Comparison of ENCODE assay signal across 17 mouse cellular contexts in the genomic region with DNA sequence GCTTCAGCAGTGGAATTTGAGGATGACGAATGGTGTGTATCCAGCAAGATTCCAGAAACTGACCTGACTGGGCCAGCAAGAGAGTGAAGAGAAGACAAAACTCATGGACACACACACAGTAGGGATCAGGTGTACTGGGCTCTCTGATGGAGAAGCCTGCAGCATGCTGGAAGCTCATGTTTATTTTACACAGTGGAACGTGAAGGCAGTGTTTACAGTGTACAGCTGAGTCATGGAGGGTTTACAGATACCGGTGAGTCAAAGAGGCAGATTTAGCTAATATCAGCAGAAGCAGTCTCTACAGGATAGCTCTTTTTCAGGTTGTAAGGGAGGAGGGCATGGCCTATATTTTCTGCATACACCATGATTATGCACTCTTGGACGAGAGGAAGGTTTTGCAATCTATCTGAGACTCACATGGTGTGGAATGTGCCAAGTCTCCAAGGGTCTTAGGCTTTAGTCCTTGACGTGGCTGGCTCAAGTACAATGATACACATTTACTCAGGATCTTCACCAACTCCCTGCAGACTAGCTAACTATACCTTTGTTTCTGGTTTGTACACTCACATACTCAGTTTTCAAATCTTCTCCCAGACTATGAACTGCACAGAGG. TPM values are rescaled to one million over a fixed set of nuclear protein-coding genes. Genes with fewer than 3 reads are reported as not detected.
DNase-seq lines count a peak whose midpoint lies in the region; ATAC-seq and TF ChIP-seq lines count a peak whose summit lies in the region.
"Had no signal": no experiment of that assay in that cellular context is flagged by ENCODE, and none has a peak within 500 bp of the region (broad histone marks: within the 10 kb centered on the region; RNA-seq: fewer than 3 reads in every experiment).

No protein-coding gene starts in this region.

- no peak for TF ChIP-seq CTCF in liver, postnatal 0 days (IDR thresholded peaks at IDR 0.05; ENCODE audit: low read depth)

- no peak for TF ChIP-seq EP300 in liver, postnatal 0 days (IDR thresholded peaks at IDR 0.05; ENCODE audit: low read depth)

- WGBS in kidney, embryonic 14.5 days: 61% methylated on average over 5 of the region's 5 CpGs
- WGBS in liver, postnatal 0 days (ENCODE audit: insufficient replicate concordance): 40% methylated on average over 5 of the region's 5 CpGs
- WGBS in hindbrain, embryonic 13.5 days: 81% methylated on average over 5 of the region's 5 CpGs

- ATAC-seq in kidney, embryonic 14.5 days (ENCODE audit: low FRiP score, low TSS enrichment): peak; percentile 12; the same call in 1 of the 2 replicates
- ATAC-seq in liver, postnatal 0 days: peak; percentile 38; the same call in 1 of the 2 replicates
- ATAC-seq in hindbrain, embryonic 13.5 days (ENCODE audit: low FRiP score): no peak
- ATAC-seq: forebrain, embryonic 15.5 days had no signal

- no peaks in the 10 kb centered on the region for H3K27me3 ChIP-seq in kidney, embryonic 14.5 days (ENCODE audit: control insufficient read depth, insufficient read depth, low read length)
- no peaks in the 10 kb centered on the region for H3K27me3 ChIP-seq in liver, postnatal 0 days (ENCODE audit: insufficient read depth, low read length)
- no peaks in the 10 kb centered on the region for H3K27me3 ChIP-seq in hindbrain, embryonic 13.5 days
- H3K27me3 ChIP-seq: CH12.LX; embryonic facial prominence, embryonic 15.5 days; forebrain, embryonic 15.5 days had no signal

- peaks cover 3% of the 10 kb centered on the region; the same call in 1 of the 2 replicates for H3K36me3 ChIP-seq in kidney, embryonic 14.5 days (ENCODE audit: control insufficient read depth, insufficient read depth, low read length)
- 0 out of 2 replicates have a peak, but pooled peaks cover 3% of the 10 kb centered on the region for H3K36me3 ChIP-seq in liver, postnatal 0 days (replicated peaks; ENCODE audit: insufficient read depth, low read length)
- H3K36me3 ChIP-seq in hindbrain, embryonic 13.5 days: no peaks in the 10 kb centered on the region
- H3K36me3 ChIP-seq: embryonic facial prominence, embryonic 15.5 days; forebrain, embryonic 15.5 days; limb, embryonic 10.5 days; midbrain, embryonic 10.5 days had no signal

- no peak overlapping the region for H3K27ac ChIP-seq in kidney, embryonic 14.5 days (ENCODE audit: low read depth, low read length)
- no peak overlapping the region for H3K27ac ChIP-seq in liver, postnatal 0 days (ENCODE audit: low read depth)
- H3K27ac ChIP-seq in hindbrain, embryonic 13.5 days: no peak overlapping the region
- H3K27ac ChIP-seq: embryonic facial prominence, embryonic 15.5 days; forebrain, embryonic 15.5 days; limb, embryonic 10.5 days; midbrain, embryonic 10.5 days had no signal

- H3K4me3 ChIP-seq in kidney, embryonic 14.5 days (ENCODE audit: low read length): no peak overlapping the region
- no peak overlapping the region for H3K4me3 ChIP-seq in liver, postnatal 0 days (ENCODE audit: low read depth, low read length)
- H3K4me3 ChIP-seq in hindbrain, embryonic 13.5 days: no peak overlapping the region
- H3K4me3 ChIP-seq: embryonic facial prominence, embryonic 15.5 days; forebrain, embryonic 15.5 days; limb, embryonic 10.5 days; midbrain, embryonic 10.5 days had no signal

- no peaks in the 10 kb centered on the region for H3K4me1 ChIP-seq in kidney, embryonic 14.5 days (ENCODE audit: control insufficient read depth, insufficient read depth, low read length)
- peaks cover 7% of the 10 kb centered on the region for H3K4me1 ChIP-seq in liver, postnatal 0 days (ENCODE audit: insufficient read depth)
- no peaks in the 10 kb centered on the region for H3K4me1 ChIP-seq in hindbrain, embryonic 13.5 days (replicated peaks)
- H3K4me1 ChIP-seq: forebrain, embryonic 15.5 days had no signal

- H3K4me2 ChIP-seq in kidney, embryonic 14.5 days (replicated peaks; ENCODE audit: low read depth, low read length): no peak overlapping the region
- no peak overlapping the region for H3K4me2 ChIP-seq in liver, postnatal 0 days (ENCODE audit: low read depth, low read length)
- H3K4me2 ChIP-seq in hindbrain, embryonic 13.5 days: no peak overlapping the region
- H3K4me2 ChIP-seq: embryonic facial prominence, embryonic 15.5 days; forebrain, embryonic 15.5 days had no signal

- no peak overlapping the region for H3K9ac ChIP-seq in kidney, embryonic 14.5 days (ENCODE audit: low read depth, low read length)
- H3K9ac ChIP-seq in liver, postnatal 0 days (replicated peaks): no peak overlapping the region
- H3K9ac ChIP-seq in hindbrain, embryonic 13.5 days: no peak overlapping the region
- H3K9ac ChIP-seq: embryonic facial prominence, embryonic 15.5 days; forebrain, embryonic 15.5 days had no signal

- DNase-seq in kidney, adult 8-10 months: no peak
- DNase-seq in 3T3-L1 (ENCODE audit: low read depth, low spot score): peak; percentile 78
- peak; percentile 66 for DNase-seq in NIH3T3 (ENCODE audit: low read depth)
- DNase-seq in liver, postnatal 0 days: no peak
- DNase-seq in thymus, postnatal 4 days: no peak
- no peak for DNase-seq in cerebellum, postnatal 14 days
- DNase-seq: adrenal gland, postnatal 14 days; gastrocnemius, postnatal 10 days; kidney, postnatal 10 days; thymus, adult 2 months had no signal

- H3K9me3 ChIP-seq in kidney, embryonic 14.5 days (ENCODE audit: control insufficient read depth, low read length): no peaks in the 10 kb centered on the region
- no peaks in the 10 kb centered on the region for H3K9me3 ChIP-seq in liver, postnatal 0 days (ENCODE audit: low read length)
- H3K9me3 ChIP-seq in hindbrain, embryonic 13.5 days: no peaks in the 10 kb centered on the region
- H3K9me3 ChIP-seq: embryonic facial prominence, embryonic 15.5 days; forebrain, embryonic 15.5 days; limb, embryonic 10.5 days; midbrain, embryonic 10.5 days had no signal

RNA-seq across cellular contexts. Expression of a gene that starts 18.0 kb away (rescaled TPM):
- polyA plus RNA-seq in kidney, embryonic 14.5 days (2014; fragmentation: Nextera tagmentation; extraction: Ambion mirVana): 7.2 and 7.4 TPM in 2 replicates
- 2.1 and 2.2 TPM in 2 replicates for polyA plus RNA-seq in liver, postnatal 0 days (2015; fragmentation: Nextera tagmentation; extraction: Ambion mirVana)
- 1.5 and 1.9 TPM in 2 replicates for polyA plus RNA-seq in hindbrain, embryonic 13.5 days (2015; fragmentation: Nextera tagmentation; extraction: Ambion mirVana)

Comparison
In these comparisons a context has a peak if more than half of its experiments do, and no peak if none do; other contexts are left out.
1. DNase-seq: peak in 3T3-L1 (single experiment) and NIH3T3 (single experiment); none in kidney, adult 8-10 months (0 of 2), liver, postnatal 0 days (single experiment), thymus, postnatal 4 days (single experiment) and cerebellum, postnatal 14 days (0 of 2).